Mouse (Mus musculus) regulatory T cell (primary cell): ENCODE data around the gene B4galnt2.

Experiments
- in situ Hi-C: fragments of 300-600 bp; cut with MboI, MseI; formaldehyde crosslinking; loops from one replicate; pipeline ENCODE4 v1.15.1; 2025; ENCODE audit warnings: high pct_unique_total_duplicates

Gene B4galnt2

GRCm38 (mm10) chr11:95896446-95897179 is 18.1 kb downstream of the B4galnt2 start:
- in situ Hi-C loops = no loop called here

GRCm38 (mm10) chr11:95890462-95891051 is 24.1 kb downstream of the B4galnt2 start:
- in situ Hi-C loops = no loop called here

- in situ Hi-C loops = loop anchor here (5.0 to 10.0 kb wide), 2 partner anchors 97 to 805 kb away; partner anchors contain the start of gene Itga3
Measured at GRCm38 (mm10) chr11:95879861-95880260, 34.8 kb downstream of the B4galnt2 start.

GRCm38 (mm10) chr11:95876296-95876695 is 38.4 kb downstream of the B4galnt2 start:
- in situ Hi-C loops = no loop called here

DNA sequence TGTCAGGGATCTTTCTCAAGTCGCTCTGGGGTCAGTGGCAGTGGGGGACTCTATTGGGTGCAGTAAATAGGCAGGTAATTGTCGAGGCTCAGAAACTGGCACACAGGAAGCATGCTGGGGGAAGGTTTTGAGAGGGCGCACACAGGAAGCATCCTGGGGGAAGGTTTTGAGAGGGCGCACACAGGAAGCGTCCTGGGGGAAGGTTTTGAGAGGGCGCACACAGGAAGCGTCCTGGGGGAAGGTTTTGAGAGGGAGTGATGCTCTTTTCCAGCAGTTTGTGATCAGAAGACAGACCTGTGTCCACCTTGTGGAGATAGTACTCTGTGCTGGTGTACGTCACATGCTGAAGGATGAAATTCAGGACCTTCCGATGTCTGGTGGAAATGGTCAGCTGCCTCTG is 38.9 kb downstream of the B4galnt2 start:
- in situ Hi-C loops = no loop called here

DNA sequence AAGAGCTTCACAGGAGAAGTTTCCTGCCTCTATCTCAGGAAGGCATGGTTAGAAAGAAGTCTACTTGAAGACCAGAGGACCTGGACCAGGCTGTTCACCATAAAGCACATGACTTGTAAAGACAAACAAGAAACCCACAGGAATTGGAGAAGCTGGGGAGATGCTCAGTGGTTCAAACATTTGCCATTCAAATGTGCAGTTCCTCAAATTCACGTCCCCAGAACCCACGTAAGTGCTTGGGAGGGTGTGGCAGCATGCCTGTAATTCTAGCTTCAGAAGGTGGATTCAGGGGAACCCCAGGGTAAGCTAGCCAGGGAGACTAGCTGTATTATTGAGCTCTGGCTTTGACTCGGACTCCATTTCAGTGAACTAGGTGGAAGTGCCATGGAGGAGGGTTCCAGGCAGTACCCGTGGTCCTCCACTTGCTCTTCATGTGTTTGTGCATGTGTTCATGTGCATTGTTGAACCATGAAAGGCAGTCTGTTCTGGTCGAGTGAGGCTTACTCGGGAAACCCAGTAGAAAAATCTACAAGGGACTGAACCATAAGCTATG is 44.7 kb downstream of the B4galnt2 start:
- in situ Hi-C loops = loop anchor here (25.0 kb wide), 1 partner anchor 1142 kb away; the partner anchor contains the start of gene Sp6

GRCm38 (mm10) chr11:95869442-95869841 is 45.2 kb downstream of the B4galnt2 start:
- in situ Hi-C loops = loop anchor here (25.0 kb wide), 1 partner anchor 1143 kb away; the partner anchor contains the start of gene Sp6

DNA sequence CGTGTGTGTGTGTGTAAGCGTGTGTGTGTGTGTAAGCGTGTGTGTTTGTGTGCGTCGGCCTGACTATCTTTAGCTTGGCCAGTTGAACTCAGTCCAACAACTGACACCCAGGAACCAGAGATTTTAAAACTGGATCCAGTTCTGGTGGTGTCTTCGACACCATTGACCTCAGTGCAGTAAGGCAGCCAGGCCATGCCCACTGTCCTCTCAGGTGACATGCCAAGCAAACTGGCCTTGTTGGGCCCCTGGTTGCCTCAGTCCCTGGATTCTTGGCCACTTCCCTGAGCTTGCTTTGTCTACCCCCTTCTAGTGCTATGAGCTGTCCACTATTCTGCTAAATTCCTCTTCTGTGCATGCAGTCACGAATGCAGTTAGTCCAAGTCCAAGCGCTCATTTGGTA is 53.3 kb downstream of the B4galnt2 start:
- in situ Hi-C loops = loop anchor here (25.0 kb wide), 1 partner anchor 1151 kb away; the partner anchor contains the start of gene Sp6

DNA sequence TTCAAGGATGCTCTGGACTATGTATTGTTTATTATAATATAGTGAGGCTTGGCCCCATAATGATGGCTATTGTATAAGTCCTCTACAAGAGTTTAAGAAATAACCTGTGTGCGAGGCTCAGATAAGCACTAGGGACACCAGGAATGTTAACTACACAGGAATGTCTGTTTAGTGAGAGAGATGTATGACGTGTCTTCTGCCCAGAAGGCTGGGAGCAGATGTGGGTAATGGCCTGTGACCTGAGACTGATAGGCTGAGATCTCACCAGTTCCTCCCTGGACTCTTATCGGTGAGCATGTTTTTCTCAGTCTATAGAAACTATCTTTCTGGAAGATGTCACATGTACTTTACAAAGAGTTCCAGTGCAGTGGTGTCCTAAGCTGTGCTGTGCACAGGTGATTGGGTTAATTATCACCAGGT is 54.6 kb downstream of the B4galnt2 start:
- in situ Hi-C loops = loop anchor here (25.0 kb wide), 1 partner anchor 1152 kb away; the partner anchor contains the start of gene Sp6

DNA sequence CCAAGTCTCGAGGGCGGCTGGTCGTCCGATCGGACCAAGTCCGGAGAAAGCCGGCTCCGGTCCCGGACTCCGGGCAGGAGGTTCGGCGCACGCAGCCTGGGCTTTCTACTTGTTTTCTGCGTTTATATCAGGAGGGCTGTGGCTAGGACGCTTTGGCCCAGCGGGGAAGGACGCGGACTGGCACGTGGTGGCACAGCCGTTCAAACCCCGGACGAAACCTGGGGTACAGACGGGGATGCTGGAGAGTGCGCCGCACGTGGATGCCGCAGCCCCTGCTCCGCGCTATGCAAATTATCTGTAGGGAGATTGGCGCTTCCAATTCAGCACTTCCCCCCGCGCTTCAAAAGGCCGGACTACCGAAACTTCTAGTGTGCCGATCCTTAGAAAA is 55.2 kb downstream of the B4galnt2 start:
- in situ Hi-C loops = loop anchor here (25.0 kb wide), 1 partner anchor 1153 kb away; the partner anchor contains the start of gene Sp6

DNA sequence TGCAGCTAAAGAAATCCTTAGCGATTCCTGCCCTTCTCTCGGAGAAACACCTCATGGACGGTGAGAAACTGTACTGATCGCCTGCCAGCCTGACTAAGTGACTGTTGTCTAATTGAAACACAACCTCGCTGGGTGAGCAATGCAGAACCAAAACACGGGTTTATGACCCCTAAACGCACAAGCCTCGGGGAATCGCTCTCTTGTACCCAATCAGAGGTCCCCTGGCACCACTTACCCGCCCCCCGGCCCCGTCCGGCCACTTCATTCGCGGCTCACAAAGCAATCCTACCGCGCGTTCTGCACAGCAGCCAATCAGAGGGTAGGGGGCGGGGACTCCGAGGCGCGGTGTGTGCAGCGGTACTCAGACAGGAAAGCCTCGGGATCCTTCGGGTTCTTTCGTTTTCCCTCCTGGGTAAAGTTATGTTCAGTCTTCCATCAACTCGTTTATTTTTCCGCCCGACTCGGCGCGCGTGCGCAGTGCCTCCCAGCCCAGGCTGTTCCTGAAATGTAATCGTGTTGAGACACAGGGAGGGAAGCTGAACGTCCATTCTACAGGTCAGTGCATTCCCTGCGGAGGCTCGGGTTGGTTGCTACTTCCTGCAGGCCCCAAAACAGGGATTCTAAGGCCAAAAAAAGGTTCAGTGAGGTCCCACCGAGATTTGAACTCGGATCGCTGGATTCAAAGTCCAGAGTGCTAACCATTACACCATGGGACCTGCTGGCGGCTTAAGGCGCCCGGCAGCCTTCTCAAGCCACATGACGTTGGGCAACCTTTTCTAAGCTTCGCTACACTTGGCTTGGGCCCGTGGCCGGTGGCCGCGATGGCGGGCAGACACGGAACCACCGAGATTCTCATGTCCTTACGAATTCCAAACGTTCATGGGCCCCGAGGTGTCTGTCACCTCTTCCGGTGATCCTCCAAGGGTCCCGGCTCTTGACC is 55.9 kb downstream of the B4galnt2 start:
- in situ Hi-C loops = loop anchor here (25.0 kb wide), 1 partner anchor 1154 kb away; the partner anchor contains the start of gene Sp6

- in situ Hi-C loops = loop anchor here (25.0 kb wide), 1 partner anchor 1154 kb away; the partner anchor contains the start of gene Sp6
Measured at GRCm38 (mm10) chr11:95857716-95858527, 56.8 kb downstream of the B4galnt2 start.

DNA sequence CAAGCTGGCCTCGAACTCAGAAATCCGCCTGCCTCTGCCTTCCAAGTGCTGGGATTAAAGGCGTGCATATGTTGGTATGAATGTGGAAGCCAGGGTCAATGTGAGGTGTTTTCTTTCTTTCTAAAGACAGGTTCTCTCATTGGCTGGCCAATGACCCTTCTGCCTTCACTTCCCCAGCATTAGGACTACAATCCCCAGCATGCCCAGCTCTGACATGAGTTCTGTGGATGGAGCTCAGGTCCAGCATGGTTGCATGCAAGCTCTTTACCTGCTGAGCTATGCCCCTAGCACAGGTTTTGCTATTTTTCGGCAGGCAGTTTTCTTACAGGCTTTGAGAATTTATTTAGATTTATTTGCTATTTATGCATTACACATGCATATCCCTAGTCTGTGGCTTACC is 57.4 kb downstream of the B4galnt2 start:
- in situ Hi-C loops = loop anchor here (25.0 kb wide), 1 partner anchor 1155 kb away; the partner anchor contains the start of gene Sp6

GRCm38 (mm10) chr11:95853684-95854083 is 61.0 kb downstream of the B4galnt2 start:
- in situ Hi-C loops = loop anchor here (25.0 kb wide), 1 partner anchor 1159 kb away; the partner anchor contains the start of gene Sp6

DNA sequence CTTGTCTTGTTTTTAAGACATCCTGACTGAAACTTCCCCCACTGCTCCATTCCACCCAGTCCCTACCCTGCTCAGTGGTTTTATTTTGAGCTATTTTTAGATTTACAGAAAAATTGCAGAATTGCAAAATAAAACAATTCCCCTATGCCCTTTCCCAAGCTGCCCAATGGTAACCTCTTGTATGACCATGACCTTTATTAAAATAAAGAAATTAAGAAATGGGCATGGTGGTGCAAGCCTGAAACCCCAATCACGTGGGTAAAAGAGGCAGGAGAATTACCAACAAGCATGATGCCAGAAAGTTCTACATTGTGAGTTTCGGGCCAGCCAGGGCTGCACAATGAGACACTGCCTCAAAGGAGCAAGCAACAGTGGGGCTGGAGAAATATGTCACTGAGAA is 63.8 kb downstream of the B4galnt2 start:
- in situ Hi-C loops = loop anchor here (25.0 kb wide), 1 partner anchor 1161 kb away; the partner anchor contains the start of gene Sp6

- in situ Hi-C loops = no loop called here
Measured at GRCm38 (mm10) chr11:95844935-95845334, 69.8 kb downstream of the B4galnt2 start.

DNA sequence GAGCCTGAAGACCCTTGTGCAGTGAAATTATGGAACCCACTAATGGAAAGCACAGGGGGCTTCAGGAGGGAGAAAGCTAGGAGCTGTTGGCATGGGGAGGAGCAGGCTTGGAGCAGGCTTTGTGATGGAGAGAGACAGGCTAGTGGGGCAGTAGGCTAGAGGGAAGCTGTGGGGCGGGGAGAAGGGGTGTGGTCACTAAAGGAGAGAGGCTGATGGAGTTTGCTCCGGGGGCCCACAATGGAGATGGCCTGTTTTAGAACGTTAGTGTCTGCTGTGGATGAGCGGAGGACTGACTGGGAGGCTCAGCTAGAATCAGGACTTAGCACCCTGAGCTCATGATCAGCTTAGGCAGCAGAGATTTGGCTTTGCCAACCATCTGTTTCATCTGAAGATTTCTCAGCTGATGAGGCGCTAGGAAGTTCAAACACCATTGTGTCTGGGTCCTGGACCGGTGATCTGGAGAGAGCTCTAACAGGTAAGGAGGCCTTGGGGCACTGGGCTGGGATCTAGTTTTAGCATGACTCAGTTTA is 71.2 kb downstream of the B4galnt2 start:
- in situ Hi-C loops = no loop called here

DNA sequence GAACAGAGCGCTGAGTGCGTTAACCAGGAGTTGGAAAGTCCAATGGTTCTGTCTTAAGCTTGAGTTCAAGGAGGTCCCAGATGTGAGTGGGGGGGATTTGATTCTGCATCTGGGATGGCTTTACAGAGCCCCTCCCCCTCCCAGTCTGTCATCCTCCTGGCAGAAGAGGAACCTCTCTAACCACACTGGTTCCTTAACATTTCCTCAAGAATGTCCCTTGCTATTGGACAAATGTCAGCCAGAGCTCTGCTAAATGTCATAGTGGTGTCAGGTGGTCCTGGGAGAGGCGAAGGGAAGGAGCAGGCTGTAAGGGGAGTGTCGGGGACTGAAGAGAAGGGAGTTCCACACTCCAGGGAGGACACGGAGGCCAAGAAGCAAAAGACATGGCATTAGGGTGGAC is 71.7 kb downstream of the B4galnt2 start:
- in situ Hi-C loops = no loop called here

- in situ Hi-C loops = no loop called here
Measured at GRCm38 (mm10) chr11:95842074-95842681, 72.5 kb downstream of the B4galnt2 start, which contains the start of gene Abi3. Gene Abi3, minus strand, starts transcription at chr11:95842476.
